Mouse (Mus musculus): Measurements from ENCODE around the gene Dtd2.

DNA sequence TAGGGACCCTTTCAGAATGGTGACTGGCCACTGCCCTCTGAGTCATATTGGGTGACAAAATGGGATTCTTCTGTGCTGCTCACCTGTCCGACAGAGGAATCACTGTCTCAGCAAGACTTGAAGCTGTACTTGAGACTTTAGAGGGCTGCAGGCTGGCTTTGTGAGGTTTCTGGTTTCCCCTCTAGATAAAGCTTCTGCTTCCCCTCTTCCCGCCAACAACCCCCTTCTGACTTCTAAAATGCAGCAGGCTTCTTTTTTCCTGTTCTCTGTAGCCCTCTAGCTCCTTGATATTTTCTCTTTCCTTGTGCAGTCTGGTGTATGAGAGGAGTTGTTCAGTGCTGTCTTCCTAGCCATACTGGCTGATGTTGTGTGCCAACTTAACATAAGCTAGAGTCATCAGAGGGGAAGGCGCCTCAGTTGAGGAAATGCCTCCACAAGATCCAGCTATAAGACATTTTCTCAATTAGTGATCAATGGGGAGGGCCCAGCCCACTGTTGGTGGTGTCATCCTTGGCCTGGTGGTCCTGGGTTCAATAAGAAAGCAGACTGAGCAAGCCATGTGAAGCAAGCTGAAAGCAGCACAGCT, 21.0 kb downstream of the Dtd2 start:
- TF ChIP-seq CTCF (IDR thresholded peaks at IDR 0.05; ENCODE audit: low read depth) = no peak
- no peak for TF ChIP-seq EP300 (optimal IDR thresholded peaks at IDR 0.05)
